Mouse (Mus musculus): ENCODE results near the gene Tnni1.
A peak's percentile ranks its signal among the peaks of the same experiment; 100 is the strongest.

Gene Tnni1

DNA sequence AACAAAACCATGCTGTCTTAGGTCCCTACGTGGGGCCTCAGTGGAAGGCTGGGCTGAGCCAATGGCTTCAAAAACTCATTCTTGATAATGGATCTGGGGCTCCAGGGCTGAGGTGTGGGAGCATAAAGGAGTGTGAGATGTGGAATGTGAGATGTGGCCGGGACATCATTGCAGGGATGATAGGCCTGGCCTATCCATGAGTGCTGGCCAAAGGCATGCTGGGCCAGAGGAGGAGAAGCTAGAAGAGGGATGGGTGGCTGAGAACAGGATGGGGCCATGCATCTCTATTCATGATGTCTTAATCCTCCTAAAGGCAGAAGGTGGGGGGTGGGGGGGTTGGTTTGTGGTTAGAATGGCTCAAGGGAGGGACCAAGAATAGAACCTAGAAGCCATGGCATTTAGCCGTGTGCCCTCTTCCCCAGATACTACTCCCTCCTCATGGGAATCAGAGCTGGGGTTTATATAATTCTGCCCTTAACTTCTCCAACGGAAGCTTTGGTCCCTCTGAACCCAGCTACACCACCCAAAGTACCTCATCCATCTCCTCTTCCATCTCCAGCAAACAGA lies 11.8 kb upstream of the Tnni1 start:
- no peak for DNase-seq (ENCODE audit: low spot score in 2 of 2)

DNA sequence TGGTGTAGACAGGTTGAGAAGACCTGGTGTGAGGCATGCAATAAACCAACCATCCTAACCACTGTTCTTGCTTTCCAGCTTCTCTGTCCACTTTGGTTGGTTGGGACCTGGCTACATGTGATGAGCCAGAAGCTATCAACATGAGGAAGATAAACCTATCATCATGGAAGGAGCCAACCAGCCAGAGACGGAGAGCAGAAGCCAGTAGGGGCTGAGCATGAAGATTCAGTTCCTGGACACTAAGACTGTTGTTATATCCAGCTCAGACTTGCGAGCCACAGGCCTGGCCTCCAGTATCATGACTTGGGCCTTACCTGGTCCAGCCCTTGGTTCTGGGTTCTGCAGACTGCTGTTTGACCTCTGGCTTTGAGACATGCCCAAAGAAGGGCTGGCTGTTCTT lies 10.8 kb upstream of the Tnni1 start:
- DNase-seq (ENCODE audit: low spot score in 2 of 2) = no peak

- no peak for DNase-seq (ENCODE audit: low spot score in 2 of 2)
Observed at GRCm38 (mm10) chr1:135770237-135770636, 9.0 kb upstream of the Tnni1 start.

GRCm38 (mm10) chr1:135770896-135771572 lies 8.2 kb upstream of the Tnni1 start:
- DNase-seq (ENCODE audit: low spot score in 2 of 2) = no peak

DNA sequence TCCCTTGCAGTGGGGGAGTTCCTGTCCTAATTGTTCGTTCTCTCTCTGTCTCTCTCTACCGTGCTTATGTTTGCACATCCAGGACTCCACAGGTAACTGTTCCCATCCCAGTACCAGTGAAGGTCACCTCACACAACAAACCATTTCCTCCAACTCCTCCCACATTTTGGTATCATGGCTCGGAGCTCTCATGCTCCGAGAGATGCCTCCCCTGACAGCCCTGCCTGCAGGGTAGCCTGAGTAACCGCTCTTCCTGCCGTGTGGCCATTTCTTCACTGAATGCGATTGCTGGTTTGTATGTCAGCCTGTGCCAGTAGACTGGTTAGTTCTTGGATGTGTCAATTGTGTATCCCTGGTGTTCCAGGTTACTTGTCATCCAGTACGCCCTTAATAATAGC lies 7.7 kb upstream of the Tnni1 start:
- no peak for DNase-seq (ENCODE audit: low spot score in 2 of 2)

DNA sequence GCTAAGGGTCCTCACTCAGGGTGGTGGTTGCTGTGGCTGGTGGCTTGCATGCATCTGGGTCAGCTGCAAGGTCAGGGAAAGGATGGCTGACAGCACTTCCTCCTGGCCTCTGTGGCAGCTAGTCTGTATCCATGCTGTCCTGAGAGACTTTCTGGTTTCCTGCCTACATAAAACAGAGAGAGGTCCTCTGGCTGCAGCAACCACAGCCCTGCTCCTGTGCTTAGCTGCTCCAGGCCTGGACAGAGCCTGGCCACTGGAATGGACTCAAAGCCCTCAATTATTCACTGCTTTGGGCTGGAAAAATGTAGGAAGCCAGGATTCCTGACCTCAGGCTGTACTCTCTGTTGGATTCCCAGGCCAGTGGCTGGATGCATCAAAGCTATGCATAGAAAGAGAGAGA lies 2.6 kb upstream of the Tnni1 start:
- no peak for DNase-seq (ENCODE audit: low spot score in 2 of 2)

- no peak for DNase-seq (ENCODE audit: low spot score in 2 of 2)
Observed at GRCm38 (mm10) chr1:135777046-135777445, 2.2 kb upstream of the Tnni1 start.

GRCm38 (mm10) chr1:135780649-135781048 lies 1.4 kb downstream of the Tnni1 start:
- no peak for DNase-seq (ENCODE audit: low spot score in 2 of 2)

- peak in 1 of 2 experiments; percentile 47 for DNase-seq (ENCODE audit: low spot score in 2 of 2)
Observed at GRCm38 (mm10) chr1:135781220-135781619, 2.0 kb downstream of the Tnni1 start.

GRCm38 (mm10) chr1:135782816-135783215 lies 3.6 kb downstream of the Tnni1 start:
- DNase-seq (ENCODE audit: low spot score in 2 of 2) = no peak

GRCm38 (mm10) chr1:135787799-135788198 lies 8.6 kb downstream of the Tnni1 start:
- DNase-seq (ENCODE audit: low spot score in 2 of 2) = peak; percentile 40 to 70

DNA sequence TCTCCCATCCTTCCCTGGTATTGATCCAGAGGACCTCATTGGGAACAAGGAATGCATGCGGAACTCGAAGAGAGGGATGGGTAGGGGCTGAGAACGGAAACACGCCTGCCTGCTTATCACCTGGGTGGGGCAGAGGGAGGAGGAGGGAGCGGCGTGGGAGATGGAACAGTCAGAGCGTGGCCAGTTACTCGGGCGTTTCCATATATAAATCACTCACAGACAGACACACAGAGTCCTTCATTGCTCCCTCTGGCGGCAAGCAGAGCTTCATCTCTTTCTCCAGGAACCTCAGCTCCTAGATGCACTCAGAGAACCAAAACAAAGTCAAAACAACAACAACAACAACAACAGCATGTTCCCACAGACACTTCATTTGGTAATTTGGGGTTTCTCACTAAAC lies 9.5 kb downstream of the Tnni1 start:
- DNase-seq (ENCODE audit: low spot score in 2 of 2) = peak in 1 of 2 experiments; percentile 16

GRCm38 (mm10) chr1:135789815-135790214 lies 10.6 kb downstream of the Tnni1 start:
- DNase-seq (ENCODE audit: low spot score in 2 of 2) = peak; percentile 43 to 69

GRCm38 (mm10) chr1:135792143-135792939 lies 13.1 kb downstream of the Tnni1 start:
- no peak for DNase-seq (ENCODE audit: low spot score in 2 of 2)

GRCm38 (mm10) chr1:135793370-135794215 lies 14.4 kb downstream of the Tnni1 start:
- DNase-seq (ENCODE audit: low spot score in 2 of 2) = no peak

DNA sequence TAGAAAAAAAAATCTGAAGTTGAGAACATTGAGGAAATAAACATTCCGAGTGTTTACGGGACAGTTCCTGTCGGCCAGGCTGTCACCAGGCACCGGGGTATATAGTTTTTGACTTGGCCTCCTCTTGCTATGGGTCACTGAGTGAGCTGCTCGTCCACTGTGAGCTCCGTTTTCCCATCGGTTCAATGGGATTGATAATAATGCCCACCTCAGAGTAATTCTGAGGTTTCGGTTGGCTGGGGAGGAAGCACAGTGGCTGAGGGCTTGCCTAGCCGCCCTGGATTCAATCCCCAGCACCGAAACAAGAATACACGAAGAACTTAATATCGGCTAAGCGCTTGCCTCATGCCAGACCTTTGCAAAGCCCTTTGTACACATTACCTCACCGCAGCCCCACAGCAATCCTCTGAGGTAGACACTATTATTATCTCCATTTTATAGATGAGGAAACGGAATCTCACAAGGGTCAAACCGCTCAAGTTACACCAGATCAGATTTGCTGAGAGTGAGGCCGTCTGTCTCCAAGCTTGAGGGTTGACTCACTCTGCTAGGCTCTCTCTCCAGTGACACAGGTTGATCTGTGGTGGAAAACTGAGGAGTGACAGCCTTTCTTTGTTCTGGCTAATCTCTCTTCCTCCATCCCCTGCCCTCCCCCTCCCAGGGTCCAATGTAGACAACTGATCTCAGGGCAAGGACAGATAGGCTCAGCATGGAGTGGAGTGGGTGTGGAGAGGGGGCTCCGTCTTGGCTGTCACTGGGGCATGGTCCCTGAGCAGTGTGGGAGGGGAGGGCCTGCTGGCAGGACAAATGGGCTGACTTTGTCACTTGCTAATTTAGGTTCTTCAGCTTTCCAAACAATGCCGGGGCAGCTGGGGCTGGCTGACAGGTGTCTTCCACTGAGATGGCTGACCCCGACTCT lies 15.2 kb downstream of the Tnni1 start:
- DNase-seq (ENCODE audit: low spot score in 2 of 2) = no peak

GRCm38 (mm10) chr1:135798492-135798891 lies 19.3 kb downstream of the Tnni1 start:
- no peak for DNase-seq (ENCODE audit: low spot score in 2 of 2)

DNA sequence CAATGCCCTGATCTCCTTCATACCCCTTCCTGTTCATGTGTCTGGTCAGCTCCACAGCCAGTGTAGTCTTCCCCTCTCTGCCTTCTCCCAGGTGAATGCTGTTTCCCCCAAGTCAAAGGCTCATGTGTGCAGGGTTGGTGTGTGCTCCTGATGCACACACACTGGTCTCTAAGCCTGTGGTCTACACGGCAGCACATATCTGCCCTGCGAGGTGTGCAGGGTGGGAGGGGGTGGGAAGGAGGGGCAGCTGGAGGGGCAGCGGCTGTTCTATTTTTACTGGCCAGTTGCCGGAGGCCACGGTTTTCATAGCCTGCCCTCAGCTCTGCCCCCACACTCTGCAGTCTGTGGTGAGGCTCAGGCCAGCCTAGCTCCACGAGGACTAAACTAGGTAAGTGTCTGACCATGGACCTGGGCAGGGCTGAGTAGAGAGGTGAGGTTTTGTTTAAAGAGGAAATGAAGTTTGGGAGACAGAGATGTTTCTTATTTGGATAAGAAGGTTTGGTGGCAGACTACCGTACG lies 19.9 kb downstream of the Tnni1 start:
- DNase-seq (ENCODE audit: low spot score in 2 of 2) = no peak

- no peak for DNase-seq (ENCODE audit: low spot score in 2 of 2)
Observed at GRCm38 (mm10) chr1:135800192-135800950, 21.1 kb downstream of the Tnni1 start.

- DNase-seq (ENCODE audit: low spot score in 2 of 2) = no peak
Observed at GRCm38 (mm10) chr1:135807546-135807945, 28.3 kb downstream of the Tnni1 start.

Measured in spleen, postnatal 14 days (tissue).